Mouse (Mus musculus): ENCODE measurements around the gene Ptprd. TPM values are rescaled to one million over a fixed set of nuclear protein-coding genes. Genes with fewer than 3 reads are reported as not detected.

The Ptprd gene
- polyA plus RNA-seq, 1 experiment = 0.15 TPM

DNA sequence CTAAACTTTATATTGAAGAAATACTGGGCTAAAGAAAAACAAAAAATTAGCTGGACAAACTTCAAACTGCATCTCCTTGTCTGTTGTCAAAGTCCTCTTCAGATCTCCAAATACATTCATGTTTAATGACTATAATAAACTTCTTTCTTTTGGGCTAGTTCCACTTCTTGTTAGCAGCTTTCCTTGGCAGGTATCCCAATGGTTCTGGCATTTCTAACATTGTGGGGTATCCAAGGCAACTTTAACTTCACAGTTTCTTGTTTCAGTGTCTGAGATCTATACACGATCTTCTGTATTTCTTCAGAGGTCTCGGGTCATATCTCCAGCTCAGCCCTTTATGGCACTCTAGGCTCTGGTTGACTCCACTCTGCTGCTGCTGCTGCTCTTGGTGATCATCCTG, 434.5 kb downstream of the Ptprd start:
- no peaks in the 10 kb centered on the region for H3K4me1 ChIP-seq (ENCODE audit: control insufficient read depth, insufficient read depth, insufficient read length)
- no peaks in the 10 kb centered on the region for H3K36me3 ChIP-seq (ENCODE audit: control insufficient read depth, insufficient read depth, low read length)
- TF ChIP-seq POLR2A (IDR thresholded peaks at IDR 0.05; ENCODE audit: low read depth, low read length) (no peak), CTCF (IDR thresholded peaks at IDR 0.05; ENCODE audit: extremely low read depth, insufficient read depth, insufficient read length, insufficient replicate concordance) (no peak)
- H3K27ac ChIP-seq (ENCODE audit: insufficient read depth, low read length) = no peak overlapping the region
- WGBS = 84% methylated on average over 2 of the region's 2 CpGs
- no peaks in the 10 kb centered on the region for H3K27me3 ChIP-seq (ENCODE audit: control insufficient read depth, insufficient read depth, low read length)
- no peak overlapping the region for H3K4me3 ChIP-seq (ENCODE audit: extremely low read depth, insufficient read depth, insufficient read length)
- DNase-seq (ENCODE audit: low read depth in 1 of 2, low spot score in 2 of 2) = no peak

- no peak for TF ChIP-seq CTCF (IDR thresholded peaks at IDR 0.05; ENCODE audit: extremely low read depth, insufficient read depth, insufficient read length, insufficient replicate concordance)
- TF ChIP-seq POLR2A (IDR thresholded peaks at IDR 0.05; ENCODE audit: low read depth, low read length) = no peak
- H3K4me1 ChIP-seq (ENCODE audit: control insufficient read depth, insufficient read depth, insufficient read length) = no peaks in the 10 kb centered on the region
- 53% methylated on average over 1 of the region's 1 CpGs for WGBS
Measured at GRCm38 (mm10) chr4:77763790-77764189, 448.0 kb downstream of the Ptprd start.

GRCm38 (mm10) chr4:77743391-77743790, 468.4 kb downstream of the Ptprd start:
- Histone ChIP-seq H3K36me3 (ENCODE audit: control insufficient read depth, insufficient read depth, low read length) (no peaks in the 10 kb centered on the region), H3K27me3 (ENCODE audit: control insufficient read depth, insufficient read depth, low read length) (no peaks in the 10 kb centered on the region), H3K4me1 (ENCODE audit: control insufficient read depth, insufficient read depth, insufficient read length) (no peaks in the 10 kb centered on the region), H3K4me3 (ENCODE audit: extremely low read depth, insufficient read depth, insufficient read length) (no peak overlapping the region), H3K27ac (ENCODE audit: insufficient read depth, low read length) (no peak overlapping the region)
- WGBS = 97% methylated on average over 2 of the region's 2 CpGs
- TF ChIP-seq POLR2A (IDR thresholded peaks at IDR 0.05; ENCODE audit: low read depth, low read length) = no peak
- no peak for TF ChIP-seq CTCF (IDR thresholded peaks at IDR 0.05; ENCODE audit: extremely low read depth, insufficient read depth, insufficient read length, insufficient replicate concordance)
- no peak for DNase-seq (ENCODE audit: low read depth in 1 of 2, low spot score in 2 of 2)

More at GRCm38 (mm10) chr4:77763790-77764189, 448.0 kb downstream of the Ptprd start:
- no peak for DNase-seq (ENCODE audit: low read depth in 1 of 2, low spot score in 2 of 2)
- Histone ChIP-seq H3K36me3 (ENCODE audit: control insufficient read depth, insufficient read depth, low read length) (no peaks in the 10 kb centered on the region), H3K4me3 (ENCODE audit: extremely low read depth, insufficient read depth, insufficient read length) (no peak overlapping the region), H3K27ac (ENCODE audit: insufficient read depth, low read length) (no peak overlapping the region), H3K27me3 (ENCODE audit: control insufficient read depth, insufficient read depth, low read length) (no peaks in the 10 kb centered on the region)

DNA sequence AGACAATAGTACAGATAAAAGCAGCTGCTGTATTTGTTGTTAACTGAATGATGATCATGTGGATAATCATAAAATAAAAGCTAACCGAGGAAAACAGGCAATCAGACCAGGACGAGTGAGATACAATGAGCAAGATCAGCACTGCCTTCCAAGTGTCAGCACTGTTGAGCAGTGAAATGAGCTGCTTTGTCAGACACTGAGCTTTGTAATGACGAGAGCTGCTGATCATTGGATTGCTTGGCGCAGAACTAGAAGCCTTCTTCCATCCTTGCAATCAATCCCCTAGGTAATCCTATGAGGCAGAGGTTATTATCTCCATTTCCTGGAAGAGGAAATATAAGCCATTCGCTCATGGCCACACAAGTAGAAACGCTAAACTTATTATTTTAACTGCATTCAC, 489.9 kb downstream of the Ptprd start:
- H3K27ac ChIP-seq (ENCODE audit: insufficient read depth, low read length) = no peak overlapping the region
- DNase-seq (ENCODE audit: low read depth in 1 of 2, low spot score in 2 of 2) = no peak
- WGBS = 83% methylated on average over 6 of the region's 6 CpGs
- no peaks in the 10 kb centered on the region for H3K36me3 ChIP-seq (ENCODE audit: control insufficient read depth, insufficient read depth, low read length)
- TF ChIP-seq POLR2A (IDR thresholded peaks at IDR 0.05; ENCODE audit: low read depth, low read length) (no peak), CTCF (IDR thresholded peaks at IDR 0.05; ENCODE audit: extremely low read depth, insufficient read depth, insufficient read length, insufficient replicate concordance) (no peak)
- no peak overlapping the region for H3K4me3 ChIP-seq (ENCODE audit: extremely low read depth, insufficient read depth, insufficient read length)
- no peaks in the 10 kb centered on the region for H3K27me3 ChIP-seq (ENCODE audit: control insufficient read depth, insufficient read depth, low read length)
- no peaks in the 10 kb centered on the region for H3K4me1 ChIP-seq (ENCODE audit: control insufficient read depth, insufficient read depth, insufficient read length)

DNA sequence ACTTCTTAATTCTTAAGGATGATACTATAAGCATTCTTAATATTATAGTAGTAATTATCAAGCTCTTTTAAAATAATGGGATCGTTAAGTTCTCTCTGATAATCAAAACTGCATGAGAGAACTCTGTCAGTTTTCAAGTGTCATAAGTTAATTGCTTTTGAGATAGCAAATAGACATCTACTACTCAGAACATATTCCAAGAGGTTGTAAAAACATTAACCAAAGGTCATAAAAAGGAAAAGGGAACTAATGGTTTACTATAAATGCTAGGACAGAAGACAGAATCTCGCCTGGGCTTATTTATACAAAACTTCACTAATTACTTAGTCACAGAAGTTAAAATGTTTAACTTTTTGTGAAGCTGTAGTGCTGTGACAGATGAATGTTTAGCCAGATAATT, 494.0 kb downstream of the Ptprd start:
- WGBS = 67% methylated on average over 2 of the region's 2 CpGs
- no peak for DNase-seq (ENCODE audit: low read depth in 1 of 2, low spot score in 2 of 2)
- no peaks in the 10 kb centered on the region for H3K36me3 ChIP-seq (ENCODE audit: control insufficient read depth, insufficient read depth, low read length)
- no peaks in the 10 kb centered on the region for H3K4me1 ChIP-seq (ENCODE audit: control insufficient read depth, insufficient read depth, insufficient read length)
- H3K27me3 ChIP-seq (ENCODE audit: control insufficient read depth, insufficient read depth, low read length) = no peaks in the 10 kb centered on the region
- no peak overlapping the region for H3K27ac ChIP-seq (ENCODE audit: insufficient read depth, low read length)
- no peak overlapping the region for H3K4me3 ChIP-seq (ENCODE audit: extremely low read depth, insufficient read depth, insufficient read length)
- no peak for TF ChIP-seq CTCF (IDR thresholded peaks at IDR 0.05; ENCODE audit: extremely low read depth, insufficient read depth, insufficient read length, insufficient replicate concordance)
- TF ChIP-seq POLR2A (IDR thresholded peaks at IDR 0.05; ENCODE audit: low read depth, low read length) = no peak

GRCm38 (mm10) chr4:77710231-77710630, 501.5 kb downstream of the Ptprd start:
- Histone ChIP-seq H3K27ac (ENCODE audit: insufficient read depth, low read length) (no peak overlapping the region), H3K4me1 (ENCODE audit: control insufficient read depth, insufficient read depth, insufficient read length) (no peaks in the 10 kb centered on the region), H3K4me3 (ENCODE audit: extremely low read depth, insufficient read depth, insufficient read length) (no peak overlapping the region), H3K36me3 (ENCODE audit: control insufficient read depth, insufficient read depth, low read length) (no peaks in the 10 kb centered on the region), H3K27me3 (ENCODE audit: control insufficient read depth, insufficient read depth, low read length) (no peaks in the 10 kb centered on the region)
- DNase-seq (ENCODE audit: low read depth in 1 of 2, low spot score in 2 of 2) = no peak
- TF ChIP-seq CTCF (IDR thresholded peaks at IDR 0.05; ENCODE audit: extremely low read depth, insufficient read depth, insufficient read length, insufficient replicate concordance) = no peak
- TF ChIP-seq POLR2A (IDR thresholded peaks at IDR 0.05; ENCODE audit: low read depth, low read length) = no peak
- 73% methylated on average over 2 of the region's 2 CpGs for WGBS

DNA sequence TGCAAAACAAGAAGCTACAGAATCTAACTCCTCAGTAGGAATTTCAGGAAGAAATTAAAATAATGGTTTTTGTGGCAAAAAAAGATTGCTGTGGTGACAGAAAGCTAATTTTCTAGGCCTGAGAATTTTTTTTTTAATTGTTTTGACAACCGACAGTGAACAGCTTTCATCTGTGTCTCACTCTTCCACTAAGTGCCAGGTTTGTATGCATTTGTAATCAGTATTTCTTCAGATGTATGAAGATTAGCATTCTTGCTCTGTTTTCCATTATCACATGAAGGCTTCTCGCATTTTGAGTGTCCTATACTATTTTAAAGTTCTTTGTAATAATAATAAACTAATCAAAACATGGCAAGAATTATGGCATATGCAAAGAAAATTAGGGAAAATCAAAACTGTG, 513.5 kb downstream of the Ptprd start:
- Histone ChIP-seq H3K27me3 (ENCODE audit: control insufficient read depth, insufficient read depth, low read length) (no peaks in the 10 kb centered on the region), H3K4me3 (ENCODE audit: extremely low read depth, insufficient read depth, insufficient read length) (no peak overlapping the region), H3K4me1 (ENCODE audit: control insufficient read depth, insufficient read depth, insufficient read length) (no peaks in the 10 kb centered on the region), H3K27ac (ENCODE audit: insufficient read depth, low read length) (no peak overlapping the region), H3K36me3 (ENCODE audit: control insufficient read depth, insufficient read depth, low read length) (no peaks in the 10 kb centered on the region)
- DNase-seq (ENCODE audit: low read depth in 1 of 2, low spot score in 2 of 2) = no peak
- TF ChIP-seq POLR2A (IDR thresholded peaks at IDR 0.05; ENCODE audit: low read depth, low read length) (no peak), CTCF (IDR thresholded peaks at IDR 0.05; ENCODE audit: extremely low read depth, insufficient read depth, insufficient read length, insufficient replicate concordance) (no peak)
- 81% methylated on average over 2 of the region's 2 CpGs for WGBS
